Mouse (Mus musculus) right cerebral cortex, adult 18-20 months (tissue): Measurements from ENCODE around the gene Tuba1b.

Experiments
- DNase-seq: peaks from one replicate; pipeline ENCODE4 v3.0.0; 2022; ENCODE audit warnings: mixed read lengths

Tuba1b gene

GRCm38 (mm10) chr15:98884106-98884505 lies 50.3 kb downstream of the Tuba1b start:
- DNase-seq, result no peak

DNA sequence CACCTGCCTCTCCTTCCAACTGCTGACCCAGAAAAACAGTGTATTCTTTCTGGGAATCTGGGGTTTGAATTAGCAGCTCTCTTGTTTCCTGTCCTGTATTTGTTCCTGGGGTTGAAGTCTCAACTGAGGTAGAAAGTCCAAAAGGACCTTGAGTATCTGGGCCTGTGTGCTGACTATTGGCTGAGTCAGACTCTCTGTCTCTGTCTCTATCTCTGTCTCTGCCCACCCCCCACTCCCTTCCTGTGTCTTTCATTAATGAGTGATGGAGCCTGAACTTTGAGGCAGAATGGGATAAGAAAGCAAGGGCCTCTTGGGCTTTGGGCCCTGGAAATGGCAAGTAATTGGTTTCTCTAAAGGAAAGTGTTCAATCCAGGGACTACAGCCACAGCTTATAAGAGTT lies 50.7 kb downstream of the Tuba1b start:
- no peak for DNase-seq

DNA sequence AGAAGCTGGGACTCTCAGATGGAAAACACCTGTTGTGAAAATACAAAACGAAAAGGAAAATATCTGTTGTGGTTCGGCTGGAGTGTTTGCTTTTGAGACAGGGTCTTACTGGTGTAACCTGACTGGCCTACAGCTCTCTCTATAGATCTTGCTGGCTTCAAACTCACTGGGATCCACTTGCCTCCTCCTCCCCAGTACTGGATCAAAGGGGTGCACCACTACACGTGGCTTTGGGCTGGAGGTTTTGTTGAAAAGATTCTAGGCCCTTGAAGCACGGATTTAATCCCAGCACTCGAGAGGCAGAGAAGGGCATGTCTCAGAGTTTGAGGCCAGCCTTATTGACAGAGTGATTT lies 52.7 kb downstream of the Tuba1b start:
- DNase-seq, result no peak
